8 mouse cellular contexts compared by ENCODE assay signal in the genomic region with DNA sequence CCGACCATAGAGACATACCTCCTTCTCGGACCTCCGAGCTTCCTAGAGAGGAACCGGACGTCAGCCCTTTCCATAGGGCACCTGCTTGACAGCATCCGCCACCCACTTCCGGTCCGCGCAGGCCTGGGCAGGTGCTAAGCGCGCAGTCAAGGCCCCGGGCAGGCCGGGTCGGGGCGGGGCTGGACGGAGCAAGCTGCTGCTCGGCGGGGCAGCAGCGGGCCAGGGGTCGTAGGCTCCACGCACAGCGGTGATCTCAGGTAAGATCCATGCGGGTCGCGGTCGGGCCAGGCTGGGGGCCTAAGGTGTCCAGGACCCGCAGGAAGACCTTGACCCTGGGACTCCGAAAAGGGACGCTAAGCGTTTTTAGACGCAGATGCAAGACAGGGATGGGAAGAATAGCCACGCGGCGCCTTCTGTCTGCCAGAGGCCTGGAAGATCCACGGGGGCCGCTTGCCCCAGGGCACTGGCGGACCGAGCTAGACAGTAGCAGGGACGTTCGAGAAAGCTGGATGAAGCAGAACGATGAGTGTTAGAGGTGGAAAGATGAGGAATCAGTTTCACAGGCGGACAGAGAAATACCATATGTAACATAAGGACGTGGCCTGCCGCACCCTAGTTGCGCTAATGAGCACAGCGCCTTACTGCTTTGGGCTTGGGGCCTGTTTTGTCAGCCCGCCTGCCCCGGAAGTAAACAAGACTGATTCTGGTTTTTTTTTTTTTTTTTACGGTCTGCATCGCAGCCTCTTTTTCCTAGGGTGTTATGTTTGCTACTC. TPM values are rescaled to one million over a fixed set of nuclear protein-coding genes. Genes with fewer than 3 reads are reported as not detected.
A peak's percentile ranks its signal among the peaks of the same experiment; 100 is the strongest.
DNase-seq lines count a peak whose midpoint lies in the region; ATAC-seq and TF ChIP-seq lines count a peak whose summit lies in the region.

TSS of gene Zscan25 (plus strand) at position 130 of the 773 bp plus-strand sequence.

- no peaks in the 10 kb centered on the region for H3K27me3 ChIP-seq in megakaryocyte, embryonic 14.5 days (replicated peaks)

- H3K4me1 ChIP-seq in cortical plate, adult 2 months (ENCODE audit: control insufficient read depth, insufficient read depth, low read length) = no peaks in the 10 kb centered on the region
- H3K4me1 ChIP-seq in megakaryocyte, embryonic 14.5 days = peaks cover 30% of the 10 kb centered on the region

- TF ChIP-seq CTCF in cortical plate, adult 2 months (IDR thresholded peaks at IDR 0.05; ENCODE audit: extremely low read depth, insufficient read depth, low read length) = no peak

- H3K36me3 ChIP-seq in megakaryocyte, embryonic 14.5 days (replicated peaks; ENCODE audit: low read length) = peaks cover 37% of the 10 kb centered on the region

- ATAC-seq in activated CD4-positive, CD25-positive, alpha-beta regulatory T cell, adult 4 months = peak; percentile 95

- DNase-seq in gastrocnemius, adult 8-10 months (ENCODE audit: low spot score in 2 of 2) = peak; percentile 82 to 89
- peak; percentile 70 for DNase-seq in hindlimb bud, embryonic 11.5 days (ENCODE audit: extremely low spot score, low read depth, low spot score)
- peak; percentile 76 to 91 for DNase-seq in left cerebral cortex, adult 8-10 months (ENCODE audit: low spot score in 2 of 2)
- peak; percentile 94 to 95 for DNase-seq in right cerebral cortex, postnatal 10 days (ENCODE audit: low spot score in 2 of 2)
- DNase-seq in urinary bladder, postnatal 25 days (ENCODE audit: low spot score) = peak; percentile 88

- H3K9me3 ChIP-seq in megakaryocyte, embryonic 14.5 days = peaks cover 2% of the 10 kb centered on the region; the same call in 1 of the 2 replicates

- H3K27ac ChIP-seq in cortical plate, adult 2 months (ENCODE audit: insufficient read depth, low read length) = peak within 1 kb of the TSS; percentile 95

- TF ChIP-seq POLR2A in cortical plate, adult 2 months (IDR thresholded peaks at IDR 0.05; ENCODE audit: extremely low read depth, insufficient read depth, low read length) = 0 out of 2 replicates have a peak, but pooled peaks have one; percentile 27

- peak within 1 kb of the TSS; percentile 94 for H3K4me3 ChIP-seq in cortical plate, adult 2 months (ENCODE audit: insufficient read depth, low read length)
- peak within 1 kb of the TSS; percentile 96 for H3K4me3 ChIP-seq in megakaryocyte, embryonic 14.5 days (replicated peaks)

RNA-seq across cellular contexts. Expression of gene Zscan25, which starts in this region (rescaled TPM):
- polyA plus RNA-seq in activated CD4-positive, CD25-positive, alpha-beta regulatory T cell, adult 4 months (2017; shearing (Covaris generic)) = under 1 TPM; 0.37 to 0.45 TPM
- 15.1 and 15.8 TPM in 2 replicates for polyA plus RNA-seq in cortical plate, adult 2 months (2012; rRNA removed)
- total RNA-seq in gastrocnemius, adult 8-10 months (2022) = 1 to 10 TPM; 8.4 to 9.8 (median 8.9) TPM
- total RNA-seq in left cerebral cortex, adult 8-10 months (2022) = 10 to 100 TPM; 18.5 to 24.1 (median 22.5) TPM
- 16.1 and 17.4 TPM in 2 replicates for polyA plus RNA-seq in megakaryocyte, embryonic 14.5 days (2012; ENCODE audit: insufficient read depth, low replicate concordance)

Comparison
In these comparisons a context has a peak if more than half of its experiments do, and no peak if none do; other contexts are left out.
1. Peak in every context shown above with its lines: DNase-seq, ATAC-seq, H3K4me3 ChIP-seq and H3K27ac ChIP-seq.
2. RNA of gene Zscan25 (polyA plus RNA-seq): 16.1 to 17.4 TPM in megakaryocyte, embryonic 14.5 days and 15.1 to 15.8 TPM in cortical plate, adult 2 months; 0.37 to 0.45 TPM in activated CD4-positive, CD25-positive, alpha-beta regulatory T cell, adult 4 months; every median in the first group is over 10 times any median in the second.
3. Peak in ATAC-seq in activated CD4-positive, CD25-positive, alpha-beta regulatory T cell, adult 4 months; RNA of the gene not detected or under 1 TPM.